Mouse (Mus musculus) embryonic facial prominence, embryonic 15.5 days (tissue): ENCODE results near the gene Oas1e. TPM values are rescaled to one million over a fixed set of nuclear protein-coding genes. Genes with fewer than 3 reads are reported as not detected.
"Not testable (repeated sequence)": the region's sequence is repeated elsewhere in the genome, so short reads cannot be mapped to it uniquely, and the experiment has no call there.

ENCODE experiments used
- ATAC-seq: fragments of 200-750 bp; cut with Nextera tagmentation; 2 replicates; pipeline ENCODE4 v1.8.0; 2017; ENCODE audit warnings: low read depth, moderate TSS enrichment; ENCODE audit not compliant: insufficient number of reproducible peaks, low FRiP score, low TSS enrichment
- H3K27ac ChIP-seq: fragments of 300-500 bp; sonication (generic); replicated peaks from 2 replicates; pipeline ENCODE4 v1.5.1; 2015; ENCODE audit warnings: mild to moderate bottlenecking, inconsistent platforms
- H3K27me3 ChIP-seq: fragments of 300-500 bp; sonication (generic); 2 replicates; pipeline ENCODE4 v1.6.1; 2015; ENCODE audit warnings: inconsistent platforms
- H3K36me3 ChIP-seq: fragments of 300-500 bp; sonication (generic); 2 replicates; pipeline ENCODE4 v1.6.1; 2015; ENCODE audit warnings: mild to moderate bottlenecking, inconsistent platforms
- H3K4me1 ChIP-seq: fragments of 300-500 bp; sonication (generic); 2 replicates; pipeline ENCODE4 v1.6.1; 2015; ENCODE audit warnings: inconsistent platforms
- H3K4me2 ChIP-seq: fragments of 300-500 bp; sonication (generic); replicated peaks from 2 replicates; pipeline ENCODE4 v1.6.1; 2015; ENCODE audit warnings: mild to moderate bottlenecking, inconsistent platforms
- H3K4me3 ChIP-seq: fragments of 300-500 bp; sonication (generic); replicated peaks from 2 replicates; pipeline ENCODE4 v1.5.1; 2015; ENCODE audit warnings: mild to moderate bottlenecking, inconsistent platforms
- H3K9ac ChIP-seq: fragments of 300-500 bp; sonication (generic); 2 replicates; pipeline ENCODE4 v1.6.1; 2015; ENCODE audit warnings: inconsistent platforms
- H3K9me3 ChIP-seq: fragments of 300-500 bp; sonication (generic); replicated peaks from 2 replicates; pipeline ENCODE4 v1.6.1; 2016; ENCODE audit warnings: inconsistent platforms
- WGBS: fragments of 180-500 bp; shearing (Covaris S2); methylation state at CpG from one replicate; pipeline ENCODE4 v1.1.7; 2015; 5-methylcytosine and 5-hydroxymethylcytosine counted together
- polyA plus RNA-seq: library from polyadenylated mRNA; unstranded; fragments of >200 nt; fragmentation: Nextera tagmentation; extraction: Ambion mirVana; gene quantifications from 2 replicates; pipeline ENCODE4 v1.2.1, GENCODE M21; 2015

Oas1e gene
- polyA plus RNA-seq: not detected in 2 replicates

DNA sequence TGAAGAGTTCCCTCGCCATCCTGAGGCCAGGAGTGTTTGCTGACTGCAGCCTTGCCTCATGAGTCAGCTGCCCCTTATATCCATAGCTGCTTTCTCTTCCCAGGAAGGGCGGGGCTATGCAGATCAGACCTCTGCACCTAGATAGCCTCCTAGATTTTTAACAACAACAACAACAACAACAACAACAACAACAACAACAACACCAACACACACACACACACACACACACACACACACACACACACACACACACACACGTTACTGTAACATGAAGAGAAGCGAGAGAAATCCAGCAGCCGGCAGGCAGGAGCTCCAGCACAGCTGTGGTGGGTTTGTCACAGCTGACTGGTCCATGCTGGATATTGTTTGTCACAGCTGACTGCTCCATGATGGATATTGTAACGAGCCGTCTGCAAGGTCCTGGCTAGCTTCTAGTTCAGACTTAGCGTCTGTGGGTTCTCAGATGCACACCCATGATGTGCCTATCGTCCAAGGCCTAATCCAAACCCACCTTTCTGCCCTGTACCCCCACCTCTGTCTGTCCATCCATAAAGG, at the start of gene Oas1e:
TSS of gene Oas1e (minus strand) at position 51 of the 555 bp plus-strand sequence.
- H3K4me2 ChIP-seq, H3K9me3 ChIP-seq, ATAC-seq, H3K27ac ChIP-seq, H3K9ac ChIP-seq, H3K27me3 ChIP-seq, H3K36me3 ChIP-seq, H3K4me1 ChIP-seq, H3K4me3 ChIP-seq: not testable (repeated sequence)
- WGBS: 63% methylated on average over 9 of the region's 9 CpGs

DNA sequence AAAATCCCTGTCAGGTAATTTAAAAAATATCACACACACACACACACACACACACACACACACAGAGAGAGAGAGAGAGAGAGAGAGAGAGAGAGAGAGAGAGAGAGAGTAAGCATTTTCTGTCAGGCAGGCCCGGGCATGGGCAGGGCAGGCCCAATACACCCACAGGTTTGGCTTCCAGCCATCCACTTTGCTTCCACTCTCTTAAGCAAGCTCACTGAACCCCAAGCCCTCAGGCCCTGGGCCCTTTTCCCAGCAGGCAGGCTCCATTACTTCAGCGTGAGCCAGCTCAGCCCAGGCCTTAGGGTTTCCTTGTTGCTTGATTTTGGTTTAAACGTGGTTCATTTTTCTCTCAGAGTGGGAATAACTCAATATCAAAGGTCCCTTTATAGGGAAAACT, 49.4 kb upstream of the Oas1e start:
- Histone ChIP-seq H3K4me2 (no peak overlapping the region), H3K4me3 (no peak overlapping the region), H3K4me1 (0 out of 2 replicates have a peak, but pooled peaks cover 4% of the 10 kb centered on the region), H3K9ac (no peak overlapping the region), H3K36me3 (no peaks in the 10 kb centered on the region), H3K27me3 (no peaks in the 10 kb centered on the region), H3K27ac (peak overlapping the region; percentile 77), H3K9me3 (no peaks in the 10 kb centered on the region)
- 32% methylated on average over 3 of the region's 3 CpGs for WGBS
- peak; percentile 60; the same call in 1 of the 2 replicates for ATAC-seq

DNA sequence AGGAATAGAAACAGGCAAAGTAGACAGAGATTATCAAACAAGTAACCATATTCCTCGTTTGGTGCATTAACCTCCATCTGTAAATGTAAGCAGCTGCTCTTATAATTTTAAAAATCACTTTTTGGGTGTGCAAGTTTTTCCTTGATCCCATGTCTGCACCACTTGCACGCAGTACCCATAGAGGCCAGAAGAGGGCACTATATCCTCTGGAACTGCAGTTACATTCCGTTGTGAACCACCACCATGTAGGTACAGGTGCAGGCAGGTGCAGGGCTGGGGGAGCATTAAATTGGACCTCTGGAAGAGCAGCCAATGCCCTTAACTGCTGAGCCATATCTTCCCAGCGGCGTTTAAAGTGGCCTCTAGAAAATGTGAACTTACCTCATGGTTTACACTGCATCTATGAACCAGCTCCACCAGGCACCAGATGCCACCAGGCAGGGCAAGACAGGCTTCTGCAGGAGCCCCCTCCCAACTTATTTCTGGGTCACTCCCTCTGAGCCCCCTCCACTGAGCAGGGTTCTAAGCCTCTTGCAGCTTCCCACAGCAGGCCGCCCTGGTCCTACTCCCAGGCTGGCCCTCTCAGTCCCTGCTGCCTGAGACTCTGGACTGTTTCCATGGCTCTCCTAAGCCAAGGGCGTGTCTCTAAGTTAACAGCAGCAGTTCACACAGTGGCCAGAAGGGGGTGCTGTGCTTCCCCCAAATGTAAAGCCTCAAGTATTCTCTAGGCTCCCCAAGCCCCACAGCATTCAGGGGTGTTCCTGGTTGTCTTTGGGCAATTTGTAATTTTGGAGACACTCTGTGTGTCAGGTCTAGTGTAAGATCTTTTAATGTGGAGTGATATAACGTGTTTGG, 41.6 kb upstream of the Oas1e start:
- 9% methylated on average over 8 of the region's 8 CpGs for WGBS
- H3K9me3 ChIP-seq: no peaks in the 10 kb centered on the region

DNA sequence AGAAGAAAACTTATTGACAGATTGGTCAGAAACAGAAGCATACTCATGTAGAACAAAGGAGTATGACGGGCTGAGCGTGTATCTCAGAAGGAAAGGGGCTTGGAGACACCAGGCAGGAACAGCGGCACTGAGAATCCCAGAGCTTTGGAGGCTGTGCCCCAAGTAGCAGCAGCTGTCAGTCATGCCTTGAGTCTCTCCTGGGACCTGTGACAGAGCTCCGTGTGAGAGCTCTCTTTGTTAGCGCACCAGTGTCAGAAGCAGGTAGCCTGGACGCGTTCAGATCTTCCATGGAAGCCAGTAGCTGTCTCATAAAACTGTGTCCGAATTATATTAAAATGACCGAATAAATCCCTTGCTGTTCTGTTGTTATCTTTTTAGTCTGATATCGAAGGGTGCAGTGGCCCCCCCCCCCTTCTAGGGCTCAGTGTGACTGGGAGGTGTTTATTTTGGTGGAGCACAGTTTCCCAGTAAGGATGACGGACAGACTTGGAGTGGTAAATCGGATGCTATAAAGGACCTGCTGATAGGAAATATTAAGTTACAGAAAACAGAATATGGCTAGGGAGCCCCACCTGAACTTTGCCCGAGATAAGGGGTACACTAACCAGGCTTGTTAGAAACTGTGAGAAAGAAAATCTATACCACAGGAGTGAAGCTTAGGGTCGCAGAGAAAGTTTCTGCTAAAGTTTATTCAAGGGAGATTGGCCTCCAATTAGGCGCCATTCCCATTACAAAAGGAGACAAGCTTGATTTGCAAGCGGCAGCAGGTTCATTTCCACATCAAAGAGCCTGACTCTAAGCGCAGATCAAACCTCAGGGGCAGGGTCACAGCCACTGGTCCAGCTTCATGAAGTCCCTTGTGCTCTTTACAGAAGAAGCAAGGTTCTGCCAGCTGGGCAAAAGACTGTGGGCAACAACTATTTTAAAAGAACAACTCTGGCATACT, 38.3 kb upstream of the Oas1e start:
- no peak for ATAC-seq
- Histone ChIP-seq H3K4me3 (no peak overlapping the region), H3K4me2 (no peak overlapping the region), H3K9me3 (no peaks in the 10 kb centered on the region), H3K9ac (no peak overlapping the region), H3K27ac (no peak overlapping the region), H3K27me3 (peaks cover 11% of the 10 kb centered on the region), H3K4me1 (no peaks in the 10 kb centered on the region), H3K36me3 (no peaks in the 10 kb centered on the region)
- WGBS: 20% methylated on average over 17 of the region's 17 CpGs

More for the DNA sequence above, 41.6 kb upstream of the Oas1e start:
- Histone ChIP-seq H3K4me1 (no peaks in the 10 kb centered on the region), H3K27me3 (peaks cover 11% of the 10 kb centered on the region), H3K27ac (no peak overlapping the region), H3K36me3 (no peaks in the 10 kb centered on the region), H3K4me3 (no peak overlapping the region), H3K4me2 (no peak overlapping the region), H3K9ac (no peak overlapping the region)
- ATAC-seq: no peak; the same call in 1 of the 2 replicates

DNA sequence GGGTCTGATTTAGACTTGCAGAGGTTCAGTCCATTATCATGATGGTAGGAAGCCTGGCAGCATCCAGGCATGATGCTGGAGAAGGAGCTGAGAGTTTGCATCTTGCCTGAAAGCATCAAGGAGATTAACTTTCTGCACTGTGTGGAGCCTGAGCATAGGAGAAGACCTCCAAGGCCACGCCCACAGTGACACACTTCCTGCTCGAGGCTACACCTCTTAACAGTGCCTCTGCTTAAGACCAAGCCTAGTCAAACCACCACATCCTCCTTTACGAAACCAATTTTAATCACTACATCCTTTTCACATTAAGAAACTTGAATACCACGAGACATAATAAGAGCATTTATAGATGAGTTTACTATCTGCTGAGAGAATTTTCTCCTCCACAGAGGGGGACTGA, 35.7 kb upstream of the Oas1e start:
- Histone ChIP-seq H3K36me3 (no peaks in the 10 kb centered on the region), H3K9me3 (no peaks in the 10 kb centered on the region), H3K4me3 (no peak overlapping the region), H3K9ac (no peak overlapping the region), H3K4me2 (no peak overlapping the region), H3K27ac (no peak overlapping the region), H3K4me1 (no peaks in the 10 kb centered on the region), H3K27me3 (peaks cover 11% of the 10 kb centered on the region)
- ATAC-seq: no peak
- WGBS: 69% methylated on average over 4 of the region's 4 CpGs

DNA sequence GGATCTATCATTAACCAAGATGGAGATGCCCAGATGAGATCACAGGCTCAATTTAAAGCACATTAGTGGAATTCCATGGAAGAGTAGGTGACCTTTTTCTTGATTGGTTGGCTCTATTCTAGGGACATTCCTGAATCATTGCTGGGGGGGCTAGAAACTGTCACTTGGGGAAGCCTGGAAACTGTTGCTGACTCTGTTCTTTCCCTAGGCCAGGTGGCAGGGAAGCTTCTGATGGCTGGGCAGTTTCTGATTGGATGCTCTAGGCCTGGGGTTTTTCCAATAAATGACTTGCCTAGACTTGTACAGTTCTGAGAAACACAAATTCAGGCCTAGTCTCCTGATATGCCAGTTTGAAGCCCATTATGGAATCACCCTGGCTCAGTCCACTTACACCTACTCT, 23.7 kb upstream of the Oas1e start:
- no peak overlapping the region for H3K4me2 ChIP-seq
- no peak overlapping the region for H3K27ac ChIP-seq
- H3K27me3 ChIP-seq: no peaks in the 10 kb centered on the region; the same call in 1 of the 2 replicates
- H3K4me1 ChIP-seq: no peaks in the 10 kb centered on the region
- H3K9ac ChIP-seq: no peak overlapping the region
- no peak overlapping the region for H3K4me3 ChIP-seq
- peaks cover 16% of the 10 kb centered on the region; the same call in 1 of the 2 replicates for H3K9me3 ChIP-seq
- ATAC-seq: no peak
- H3K36me3 ChIP-seq: no peaks in the 10 kb centered on the region

DNA sequence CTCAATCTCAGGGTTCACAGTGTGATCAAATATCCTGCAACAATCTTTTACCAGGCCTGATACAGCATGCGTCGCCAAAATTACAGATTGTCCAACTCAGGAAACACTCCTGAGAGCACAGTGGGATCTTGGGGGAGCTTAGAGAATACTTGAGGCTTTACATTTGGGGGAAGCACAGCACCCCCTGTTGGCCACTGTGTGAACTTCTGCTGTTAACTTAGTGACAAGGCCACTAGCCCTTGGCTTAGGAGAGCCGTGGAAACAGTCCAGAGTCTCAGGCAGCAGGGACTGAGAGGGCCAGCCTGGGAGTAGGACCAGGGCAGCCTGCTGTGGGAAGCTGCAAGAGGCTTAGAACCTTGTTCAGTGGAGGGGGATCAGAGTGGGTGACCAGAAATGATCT, 20.6 kb upstream of the Oas1e start:
- Histone ChIP-seq H3K9me3 (peaks cover 16% of the 10 kb centered on the region; the same call in 1 of the 2 replicates), H3K9ac (no peak overlapping the region), H3K27me3 (no peaks in the 10 kb centered on the region), H3K27ac (no peak overlapping the region), H3K4me2 (no peak overlapping the region), H3K4me3 (no peak overlapping the region), H3K4me1 (peaks cover 12% of the 10 kb centered on the region), H3K36me3 (no peaks in the 10 kb centered on the region)
- 60% methylated on average over 3 of the region's 3 CpGs for WGBS
- no peak for ATAC-seq

DNA sequence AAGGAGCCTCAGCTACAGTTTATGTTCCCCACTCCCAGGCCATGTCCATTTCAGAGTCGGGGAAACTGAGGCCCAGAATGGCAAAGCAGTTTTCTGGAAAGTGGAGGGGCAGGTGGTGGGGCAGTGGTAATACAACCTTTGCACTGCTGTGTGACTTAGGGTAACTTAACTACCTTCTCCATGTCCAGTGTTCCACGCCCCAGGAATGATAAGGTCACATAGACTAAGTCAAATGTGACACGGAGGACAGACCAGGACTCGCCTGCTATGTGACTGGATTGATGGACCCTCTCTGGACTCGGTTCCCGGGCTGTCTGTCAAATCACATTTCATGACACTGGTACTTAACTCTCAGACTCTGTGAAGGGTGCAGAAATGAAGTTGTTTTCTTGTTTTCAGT, 17.7 kb upstream of the Oas1e start:
- peak overlapping the region; percentile 9; the same call in 1 of the 2 replicates for H3K9ac ChIP-seq
- H3K36me3 ChIP-seq: no peaks in the 10 kb centered on the region
- no peaks in the 10 kb centered on the region for H3K9me3 ChIP-seq
- ATAC-seq: no peak
- H3K4me1 ChIP-seq: peaks cover 12% of the 10 kb centered on the region
- H3K4me3 ChIP-seq: peak overlapping the region; percentile 43
- H3K27me3 ChIP-seq: no peaks in the 10 kb centered on the region
- 70% methylated on average over 6 of the region's 6 CpGs for WGBS
- peak overlapping the region; percentile 59 for H3K4me2 ChIP-seq
- no peak overlapping the region for H3K27ac ChIP-seq

DNA sequence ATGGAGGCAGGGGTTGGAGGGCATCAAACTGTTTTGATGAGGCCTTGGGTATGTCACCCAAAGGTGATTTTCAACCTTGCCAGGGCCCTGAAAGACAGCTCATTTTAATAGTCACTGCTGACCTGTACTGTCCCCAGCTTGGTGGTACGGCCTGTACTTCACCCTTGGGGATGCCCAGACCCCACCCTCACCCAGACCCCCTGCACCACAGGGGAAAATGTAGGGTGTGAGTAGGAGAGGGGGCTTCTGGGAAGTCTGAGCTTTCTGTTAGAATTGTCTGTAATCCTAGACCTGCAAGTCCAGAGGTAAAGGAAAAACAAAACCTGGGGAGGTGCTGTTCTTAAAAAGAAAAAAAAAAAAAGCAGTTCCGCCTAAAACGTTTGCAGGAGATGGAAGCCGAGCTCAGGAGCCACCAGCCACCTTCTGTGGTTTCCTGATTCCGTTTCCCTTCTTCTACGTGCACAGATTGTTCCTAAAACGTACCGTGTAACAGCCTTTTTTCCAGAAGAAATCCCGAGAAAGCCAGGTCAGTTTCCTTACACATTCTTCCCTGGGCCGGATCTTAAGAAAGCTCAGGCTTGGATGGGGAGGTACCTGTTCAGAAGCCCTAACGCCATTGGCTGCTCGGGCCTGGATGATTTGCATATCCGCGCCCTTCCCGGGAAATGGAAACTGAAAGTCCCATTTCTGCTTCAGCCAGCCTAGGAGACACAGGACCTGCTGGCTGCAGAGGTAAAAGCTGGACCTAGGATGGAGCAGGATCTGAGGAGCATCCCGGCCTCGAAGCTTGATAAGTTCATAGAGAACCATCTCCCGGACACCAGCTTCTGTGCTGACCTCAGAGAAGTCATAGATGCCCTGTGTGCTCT, 16.9 kb upstream of the Oas1e start, which contains the start of gene Oas1c:
TSS of gene Oas1c (minus strand) at position 564 of the 869 bp plus-strand sequence.
- Histone ChIP-seq H3K9ac (peak within 1 kb of the TSS; percentile 9; the same call in 1 of the 2 replicates), H3K4me1 (peaks cover 12% of the 10 kb centered on the region), H3K4me3 (peak within 1 kb of the TSS; percentile 43), H3K36me3 (no peaks in the 10 kb centered on the region), H3K9me3 (no peaks in the 10 kb centered on the region), H3K27ac (peak within 1 kb of the TSS; percentile 80), H3K27me3 (no peaks in the 10 kb centered on the region), H3K4me2 (peak within 1 kb of the TSS; percentile 59)
- peak; percentile 83 for ATAC-seq
- WGBS: 3% methylated on average over 18 of the region's 18 CpGs

DNA sequence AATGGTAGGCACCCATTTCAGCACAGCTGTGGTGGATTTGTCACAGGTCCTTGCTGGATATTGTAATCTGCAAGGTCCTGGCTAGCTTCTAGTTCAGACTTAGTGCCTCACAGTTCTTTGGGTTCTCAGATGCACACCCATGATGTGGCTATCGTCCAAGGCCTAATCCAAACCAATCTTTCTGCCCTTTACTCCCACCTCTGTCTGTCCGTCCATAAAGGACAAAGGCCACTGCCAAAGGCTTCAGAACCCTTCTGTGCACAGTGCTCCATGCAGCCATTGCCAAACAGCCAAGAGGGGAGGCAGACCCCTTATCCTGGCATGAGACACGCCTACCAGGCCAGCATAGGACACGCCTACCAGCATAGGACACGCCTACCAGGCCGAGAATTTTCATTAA, 13.8 kb upstream of the Oas1e start:
- H3K36me3 ChIP-seq: no peaks in the 10 kb centered on the region
- no peak overlapping the region for H3K27ac ChIP-seq
- no peak for ATAC-seq
- H3K9ac ChIP-seq: no peak overlapping the region
- H3K4me2 ChIP-seq: no peak overlapping the region
- WGBS: 32% methylated on average over 6 of the region's 6 CpGs
- H3K4me3 ChIP-seq: no peak overlapping the region
- peaks cover 12% of the 10 kb centered on the region for H3K4me1 ChIP-seq
- H3K27me3 ChIP-seq: no peaks in the 10 kb centered on the region
- no peaks in the 10 kb centered on the region for H3K9me3 ChIP-seq
